Mouse (Mus musculus) megakaryocyte progenitor cell, adult 5-6 weeks (primary cell): ENCODE results near the gene Mrc1. TPM values are rescaled to one million over a fixed set of nuclear protein-coding genes. Genes with fewer than 3 reads are reported as not detected.
"Not testable (repeated sequence)": the region's sequence is repeated elsewhere in the genome, so short reads cannot be mapped to it uniquely, and the experiment has no call there.

Source experiments
- ATAC-seq: replicated peaks from 2 replicates; pipeline ENCODE4 v1.8.0; 2016; ENCODE audit warnings: mild to moderate bottlenecking, moderate TSS enrichment, inconsistent platforms; ENCODE audit not compliant: poor library complexity
- total RNA-seq, 2 experiments: library from RNA; stranded (forward) in 1 of 2; stranded (reverse) in 1 of 2; fragments of 157-497, 149-512 nt in 1 of 2; fragments of 200-1000 nt in 1 of 2; gene quantifications; 2 replicates each; pipeline versions ENCODE4 v1.2.3 to v1.2.4; 2015 to 2017

The Mrc1 gene
- 0.85 and 1.4 TPM in 2 replicates for total RNA-seq (2015)
- total RNA-seq (2017), result 1.4 and 2.1 TPM in 2 replicates

GRCm38 (mm10) chr2:14229149-14229548 lies at the start of gene Mrc1:
Gene Mrc1, plus strand, starts transcription at chr2:14229392.
- ATAC-seq, result peak; percentile 19

GRCm38 (mm10) chr2:14184375-14184774 lies 44.8 kb upstream of the Mrc1 start:
- ATAC-seq, result peak; percentile 46

- peak; percentile 29; the same call in 1 of the 2 replicates for ATAC-seq
These were observed 38.5 kb upstream of the Mrc1 start for GRCm38 (mm10) chr2:14190684-14191083.

- peak; percentile 59 for ATAC-seq
These were observed 37.6 kb upstream of the Mrc1 start for GRCm38 (mm10) chr2:14191601-14192000.

- peak; percentile 98 for ATAC-seq
These were observed 37.1 kb upstream of the Mrc1 start for GRCm38 (mm10) chr2:14192046-14192445.

- ATAC-seq, result peak; percentile 38; the same call in 1 of the 2 replicates
These were observed 30.8 kb upstream of the Mrc1 start for GRCm38 (mm10) chr2:14198325-14198903.

- ATAC-seq, result peak; percentile 43
These were observed 29.6 kb upstream of the Mrc1 start for GRCm38 (mm10) chr2:14199621-14200020.

- ATAC-seq, result not testable (repeated sequence)
These were observed 28.2 kb upstream of the Mrc1 start for GRCm38 (mm10) chr2:14200879-14201445.

GRCm38 (mm10) chr2:14204308-14204707 lies 24.9 kb upstream of the Mrc1 start:
- peak; percentile 62 for ATAC-seq

- peak; percentile 74 for ATAC-seq
These were observed 22.4 kb upstream of the Mrc1 start for GRCm38 (mm10) chr2:14206798-14207197.

GRCm38 (mm10) chr2:14210731-14211130 lies 18.5 kb upstream of the Mrc1 start:
- ATAC-seq, result no peak

- no peak for ATAC-seq
These were observed 17.6 kb upstream of the Mrc1 start for GRCm38 (mm10) chr2:14211606-14212005.

GRCm38 (mm10) chr2:14214764-14215163 lies 14.4 kb upstream of the Mrc1 start:
- no peak for ATAC-seq

- ATAC-seq, result no peak
These were observed 12.5 kb upstream of the Mrc1 start for GRCm38 (mm10) chr2:14216653-14217052.

GRCm38 (mm10) chr2:14218126-14218525 lies 11.1 kb upstream of the Mrc1 start:
- peak; percentile 75 for ATAC-seq

GRCm38 (mm10) chr2:14224387-14224786 lies 4.8 kb upstream of the Mrc1 start:
- ATAC-seq, result peak; percentile 89

GRCm38 (mm10) chr2:14228495-14228894 lies 697 bp upstream of the Mrc1 start:
- ATAC-seq, result peak; percentile 53

GRCm38 (mm10) chr2:14229979-14230378 lies 787 bp downstream of the Mrc1 start:
- ATAC-seq, result no peak

GRCm38 (mm10) chr2:14232897-14233296 lies 3.7 kb downstream of the Mrc1 start:
- no peak for ATAC-seq

GRCm38 (mm10) chr2:14233983-14234382 lies 4.8 kb downstream of the Mrc1 start:
- ATAC-seq, result peak; percentile 65

GRCm38 (mm10) chr2:14235319-14235718 lies 6.1 kb downstream of the Mrc1 start:
- no peak for ATAC-seq

- ATAC-seq, result no peak
These were observed 7.7 kb downstream of the Mrc1 start for GRCm38 (mm10) chr2:14236920-14237319.

GRCm38 (mm10) chr2:14237723-14238122 lies 8.5 kb downstream of the Mrc1 start:
- ATAC-seq, result no peak
